Mouse (Mus musculus) liver, embryonic 13.5 days (tissue): Measurements from ENCODE around the gene Sprr2a2. TPM values are rescaled to one million over a fixed set of nuclear protein-coding genes. Genes with fewer than 3 reads are reported as not detected.
"Not testable (repeated sequence)": the region's sequence is repeated elsewhere in the genome, so short reads cannot be mapped to it uniquely, and the experiment has no call there.

Source experiments
- ATAC-seq: fragments of 200-750 bp; cut with Nextera tagmentation; 2 replicates; pipeline ENCODE4 v1.8.0; 2017; ENCODE audit warnings: low read depth, mild to moderate bottlenecking, moderate number of reproducible peaks, moderate library complexity
- DNase-seq: peaks from one replicate; pipeline ENCODE4 v3.0.0; 2022
- H3K27ac ChIP-seq: fragments of 300-500 bp; sonication (generic); 2 replicates; pipeline ENCODE4 v1.5.1; 2015; ENCODE audit warnings: moderate library complexity, mild to moderate bottlenecking, inconsistent platforms
- H3K27me3 ChIP-seq: fragments of 300-500 bp; sonication (generic); 2 replicates; pipeline ENCODE4 v1.6.1; 2015; ENCODE audit warnings: mild to moderate bottlenecking, inconsistent platforms
- H3K36me3 ChIP-seq: fragments of 300-500 bp; sonication (generic); 2 replicates; pipeline ENCODE4 v1.6.1; 2015; ENCODE audit warnings: mild to moderate bottlenecking, inconsistent platforms
- H3K4me1 ChIP-seq: fragments of 300-500 bp; sonication (generic); replicated peaks from 2 replicates; pipeline ENCODE4 v1.6.1; 2015; ENCODE audit warnings: inconsistent platforms
- H3K4me2 ChIP-seq: fragments of 300-500 bp; sonication (generic); 2 replicates; pipeline ENCODE4 v1.6.1; 2015; ENCODE audit warnings: inconsistent platforms, mild to moderate bottlenecking, moderate library complexity
- H3K4me3 ChIP-seq: fragments of 300-500 bp; sonication (generic); replicated peaks from 2 replicates; pipeline ENCODE4 v1.5.1; 2015; ENCODE audit warnings: mild to moderate bottlenecking, inconsistent platforms
- H3K9ac ChIP-seq: fragments of 300-500 bp; sonication (generic); 2 replicates; pipeline ENCODE4 v1.6.1; 2015; ENCODE audit warnings: mild to moderate bottlenecking, inconsistent platforms
- H3K9me3 ChIP-seq: fragments of 300-500 bp; sonication (generic); replicated peaks from 2 replicates; pipeline ENCODE4 v1.6.1; 2016; ENCODE audit warnings: inconsistent platforms
- WGBS: fragments of 180-500 bp; shearing (Covaris S2); methylation state at CpG from one replicate; pipeline ENCODE4 v1.1.7; 2015; ENCODE audit not compliant: insufficient replicate concordance; 5-methylcytosine and 5-hydroxymethylcytosine counted together
- polyA plus RNA-seq: library from polyadenylated mRNA; unstranded; fragments of >200 nt; fragmentation: Nextera tagmentation; extraction: Ambion mirVana; gene quantifications from 2 replicates; pipeline ENCODE4 v1.2.1, GENCODE M21; 2015

Sprr2a2 gene
- polyA plus RNA-seq, 1 experiment from 2014 or later = 0.44 TPM

- H3K27ac ChIP-seq, H3K9ac ChIP-seq, H3K27me3 ChIP-seq, H3K4me2 ChIP-seq, H3K9me3 ChIP-seq, DNase-seq, H3K4me1 ChIP-seq, H3K4me3 ChIP-seq, H3K36me3 ChIP-seq, ATAC-seq: not testable (repeated sequence)
These were observed 23.0 kb downstream of the Sprr2a2 start for GRCm38 (mm10) chr3:92238736-92239135.

- not testable (repeated sequence) for H3K27ac ChIP-seq, DNase-seq, H3K4me1 ChIP-seq, H3K4me3 ChIP-seq, H3K36me3 ChIP-seq, H3K9me3 ChIP-seq, ATAC-seq, H3K27me3 ChIP-seq, H3K4me2 ChIP-seq, H3K9ac ChIP-seq
- WGBS = no CpG with 5 or more reads among the region's 1 CpGs
These were observed 23.5 kb downstream of the Sprr2a2 start for GRCm38 (mm10) chr3:92239197-92239596.

GRCm38 (mm10) chr3:92244833-92245232, 29.1 kb downstream of the Sprr2a2 start:
- not testable (repeated sequence) for ATAC-seq, H3K36me3 ChIP-seq, H3K27ac ChIP-seq, H3K4me1 ChIP-seq, DNase-seq, H3K9ac ChIP-seq, H3K9me3 ChIP-seq, H3K4me2 ChIP-seq, H3K27me3 ChIP-seq, H3K4me3 ChIP-seq

- not testable (repeated sequence) for H3K4me1 ChIP-seq, H3K27me3 ChIP-seq, H3K36me3 ChIP-seq, DNase-seq, H3K9me3 ChIP-seq, H3K4me2 ChIP-seq, H3K27ac ChIP-seq, H3K4me3 ChIP-seq, H3K9ac ChIP-seq
- ATAC-seq = peak; percentile 26; the same call in 1 of the 2 replicates
- no CpG with 5 or more reads among the region's 10 CpGs for WGBS
These were observed 30.5 kb downstream of the Sprr2a2 start for GRCm38 (mm10) chr3:92246245-92246644.

- H3K4me2 ChIP-seq, H3K4me1 ChIP-seq, H3K27me3 ChIP-seq, H3K9ac ChIP-seq, DNase-seq, H3K36me3 ChIP-seq, ATAC-seq, H3K4me3 ChIP-seq, H3K27ac ChIP-seq, H3K9me3 ChIP-seq: not testable (repeated sequence)
These were observed 32.8 kb downstream of the Sprr2a2 start for GRCm38 (mm10) chr3:92248494-92248893.

GRCm38 (mm10) chr3:92250450-92250849, 34.7 kb downstream of the Sprr2a2 start:
- H3K9ac ChIP-seq, H3K27ac ChIP-seq, H3K36me3 ChIP-seq, H3K9me3 ChIP-seq, H3K4me1 ChIP-seq, ATAC-seq, H3K27me3 ChIP-seq, H3K4me2 ChIP-seq, DNase-seq, H3K4me3 ChIP-seq: not testable (repeated sequence)
- WGBS = 72% methylated on average over 1 of the region's 2 CpGs

GRCm38 (mm10) chr3:92253860-92254259, 38.1 kb downstream of the Sprr2a2 start:
- H3K9me3 ChIP-seq, H3K27me3 ChIP-seq, H3K4me1 ChIP-seq, H3K27ac ChIP-seq, H3K9ac ChIP-seq, H3K4me3 ChIP-seq, H3K4me2 ChIP-seq, DNase-seq, H3K36me3 ChIP-seq, ATAC-seq: not testable (repeated sequence)
- WGBS = no CpG with 5 or more reads among the region's 8 CpGs

GRCm38 (mm10) chr3:92258526-92258925, 42.8 kb downstream of the Sprr2a2 start:
- not testable (repeated sequence) for ATAC-seq, DNase-seq, H3K4me2 ChIP-seq, H3K9me3 ChIP-seq, H3K4me3 ChIP-seq, H3K27ac ChIP-seq, H3K36me3 ChIP-seq, H3K4me1 ChIP-seq, H3K9ac ChIP-seq, H3K27me3 ChIP-seq

- not testable (repeated sequence) for H3K27ac ChIP-seq, DNase-seq, H3K27me3 ChIP-seq, ATAC-seq, H3K9ac ChIP-seq, H3K4me2 ChIP-seq, H3K36me3 ChIP-seq, H3K4me1 ChIP-seq, H3K9me3 ChIP-seq, H3K4me3 ChIP-seq
- WGBS = no CpG with 5 or more reads among the region's 2 CpGs
These were observed 47.7 kb downstream of the Sprr2a2 start for GRCm38 (mm10) chr3:92263462-92263861.

- not testable (repeated sequence) for H3K9me3 ChIP-seq, H3K4me2 ChIP-seq, H3K4me3 ChIP-seq, H3K27me3 ChIP-seq, H3K36me3 ChIP-seq, H3K4me1 ChIP-seq, DNase-seq, H3K27ac ChIP-seq, ATAC-seq, H3K9ac ChIP-seq
- no CpG with 5 or more reads among the region's 4 CpGs for WGBS
These were observed 55.8 kb downstream of the Sprr2a2 start for GRCm38 (mm10) chr3:92271414-92271985.

- H3K9ac ChIP-seq, H3K36me3 ChIP-seq, DNase-seq, H3K9me3 ChIP-seq, H3K27ac ChIP-seq, H3K27me3 ChIP-seq, H3K4me2 ChIP-seq, H3K4me3 ChIP-seq, ATAC-seq, H3K4me1 ChIP-seq: not testable (repeated sequence)
These were observed 57.8 kb downstream of the Sprr2a2 start for GRCm38 (mm10) chr3:92273504-92273903.

- H3K27me3 ChIP-seq, H3K9me3 ChIP-seq, H3K4me3 ChIP-seq, H3K9ac ChIP-seq, H3K27ac ChIP-seq, DNase-seq, H3K36me3 ChIP-seq, ATAC-seq, H3K4me1 ChIP-seq, H3K4me2 ChIP-seq: not testable (repeated sequence)
- WGBS = no CpG with 5 or more reads among the region's 1 CpGs
These were observed 58.3 kb downstream of the Sprr2a2 start for GRCm38 (mm10) chr3:92274018-92274417.

GRCm38 (mm10) chr3:92279663-92280062, 63.9 kb downstream of the Sprr2a2 start:
- ATAC-seq, H3K9me3 ChIP-seq, DNase-seq: not testable (repeated sequence)

More at GRCm38 (mm10) chr3:92279663-92280062, 63.9 kb downstream of the Sprr2a2 start:
- H3K4me3 ChIP-seq, H3K9ac ChIP-seq, H3K27me3 ChIP-seq, H3K27ac ChIP-seq, H3K4me2 ChIP-seq, H3K36me3 ChIP-seq, H3K4me1 ChIP-seq: not testable (repeated sequence)
